Mouse (Mus musculus) intestine, embryonic 16.5 days (tissue): Measurements from ENCODE around the gene RPS10-NUDT3. TPM values are rescaled to one million over a fixed set of nuclear protein-coding genes. Genes with fewer than 3 reads are reported as not detected.
A peak's percentile ranks its signal among the peaks of the same experiment; 100 is the strongest.

Source experiments
- ATAC-seq: fragments of 200-750 bp; cut with Nextera tagmentation; 2 replicates; pipeline ENCODE4 v1.8.0; 2017; ENCODE audit warnings: moderate TSS enrichment, moderate library complexity
- H3K27ac ChIP-seq: fragments of 300-500 bp; sonication (generic); 2 replicates; pipeline ENCODE4 v1.5.1; 2014; ENCODE audit warnings: mild to moderate bottlenecking, low read length
- H3K27me3 ChIP-seq: fragments of 300-500 bp; sonication (generic); replicated peaks from 2 replicates; pipeline ENCODE4 v1.6.1; 2014; ENCODE audit warnings: low read length, control low read depth, mixed read lengths; ENCODE audit not compliant: control insufficient read depth, insufficient read depth
- H3K36me3 ChIP-seq: fragments of 300-500 bp; sonication (generic); 2 replicates; pipeline ENCODE4 v1.6.1; 2014; ENCODE audit warnings: low read length, control low read depth; ENCODE audit not compliant: control insufficient read depth, insufficient read depth
- H3K4me1 ChIP-seq: fragments of 300-500 bp; sonication (generic); 2 replicates; pipeline ENCODE4 v1.6.1; 2014; ENCODE audit warnings: low read length, control low read depth, mixed read lengths; ENCODE audit not compliant: control insufficient read depth, insufficient read depth
- H3K4me2 ChIP-seq: fragments of 300-500 bp; sonication (generic); 2 replicates; pipeline ENCODE4 v1.6.1; 2014; ENCODE audit warnings: low read depth, low read length, control low read depth
- H3K4me3 ChIP-seq: fragments of 300-500 bp; sonication (generic); 2 replicates; pipeline ENCODE4 v1.5.1; 2014; ENCODE audit warnings: mild to moderate bottlenecking, low read length
- H3K9ac ChIP-seq: fragments of 300-500 bp; sonication (generic); 2 replicates; pipeline ENCODE4 v1.6.1; 2014; ENCODE audit warnings: low read depth, low read length
- H3K9me3 ChIP-seq: fragments of 300-500 bp; sonication (generic); 2 replicates; pipeline ENCODE4 v1.6.1; 2016; ENCODE audit warnings: low read length, control low read depth; ENCODE audit not compliant: control insufficient read depth
- WGBS: fragments of 180-500 bp; shearing (Covaris S2); extraction: QIAGEN DNeasy Blood & Tissue Kit; methylation state at CpG from one replicate; pipeline ENCODE4 v1.1.7; 2014; 5-methylcytosine and 5-hydroxymethylcytosine counted together
- polyA plus RNA-seq: library from polyadenylated mRNA; unstranded; fragments of >200 nt; fragmentation: Nextera tagmentation; extraction: Ambion mirVana; gene quantifications from 2 replicates; pipeline ENCODE4 v1.2.1, GENCODE M21; 2015

The RPS10-NUDT3 gene
- polyA plus RNA-seq, 1 experiment from 2014 or later = not detected

DNA sequence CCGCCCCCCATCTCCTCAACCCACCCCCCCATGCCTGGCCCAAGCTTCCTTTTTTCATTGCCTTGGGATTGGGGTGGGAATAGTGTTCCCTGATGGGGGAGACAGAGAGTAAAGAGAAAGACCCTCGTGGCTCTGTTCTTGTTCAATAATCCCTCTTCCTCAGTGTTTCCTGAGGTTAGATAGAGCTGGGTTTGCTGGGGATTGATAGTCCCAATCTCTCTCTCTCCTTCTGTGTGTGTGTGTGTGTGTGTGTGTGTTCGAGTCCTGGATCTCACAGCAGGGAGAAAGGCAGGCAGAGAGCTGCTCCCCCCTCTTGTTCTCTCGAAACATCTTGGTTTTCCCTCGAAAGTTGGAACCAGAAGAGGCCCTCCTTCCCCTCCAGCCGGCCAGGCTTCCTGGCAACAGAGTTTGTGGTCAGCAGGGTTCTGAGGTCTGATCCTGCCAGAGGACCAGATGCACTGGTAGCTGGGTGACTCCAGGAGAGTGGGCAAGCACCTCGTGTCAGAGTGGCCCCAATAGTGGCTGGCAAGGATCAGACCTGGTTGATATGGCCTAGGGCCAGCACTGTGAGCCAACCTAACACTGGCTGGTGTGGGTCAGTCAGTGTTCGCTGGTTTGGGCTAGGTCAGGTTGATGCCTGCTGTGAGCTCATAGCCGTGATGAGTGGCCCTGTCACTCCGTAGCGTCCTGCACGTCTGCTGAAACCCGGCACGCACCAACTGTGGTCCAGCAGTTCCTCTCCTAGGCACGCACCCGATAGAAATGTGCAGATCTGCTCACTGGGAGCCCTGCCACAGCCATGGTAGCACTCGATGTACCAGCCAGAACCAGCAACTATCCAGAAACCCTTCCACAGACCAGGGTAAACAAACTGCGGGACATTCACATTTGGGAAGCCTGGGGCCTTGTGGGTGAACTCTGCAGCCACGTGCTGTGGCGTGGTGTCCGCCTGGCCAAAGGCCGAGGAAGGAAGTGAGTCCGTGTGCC is 82.5 kb downstream of the RPS10-NUDT3 start:
- WGBS = 72% methylated on average over 23 of the region's 23 CpGs
- Histone ChIP-seq H3K36me3 (no peaks in the 10 kb centered on the region), H3K9me3 (no peaks in the 10 kb centered on the region), H3K27ac (no peak overlapping the region), H3K4me1 (peaks cover 13% of the 10 kb centered on the region; the same call in 1 of the 2 replicates), H3K9ac (no peak overlapping the region; the same call in 1 of the 2 replicates), H3K27me3 (no peaks in the 10 kb centered on the region), H3K4me2 (no peak overlapping the region), H3K4me3 (no peak overlapping the region)
- ATAC-seq = no peak

DNA sequence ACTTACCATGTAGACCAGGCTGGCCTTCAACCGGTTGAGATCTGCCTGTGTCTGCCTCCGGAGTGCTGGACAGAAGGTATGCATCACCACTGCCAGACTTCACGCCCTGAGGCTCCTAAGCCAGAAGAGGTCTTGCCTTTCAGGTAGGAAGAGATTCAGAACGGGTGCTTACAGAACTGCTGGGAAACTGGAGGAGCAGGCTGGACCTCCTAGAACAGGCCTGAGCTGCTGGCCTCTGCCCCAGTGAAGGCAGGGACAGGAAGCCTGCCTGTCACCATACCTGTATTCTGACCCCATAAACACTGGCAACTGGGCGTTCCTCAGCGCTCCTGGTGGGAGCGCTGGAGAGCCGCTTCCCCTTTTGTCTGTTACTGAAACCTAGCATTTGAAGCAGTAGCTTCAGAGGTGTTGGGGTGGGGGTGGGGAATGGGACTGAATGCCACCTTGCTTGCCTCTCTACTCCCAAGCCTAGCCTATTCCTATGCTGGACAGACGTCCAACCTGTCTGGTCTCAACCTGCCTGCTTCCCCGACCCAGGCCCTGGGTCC is 83.6 kb downstream of the RPS10-NUDT3 start:
- H3K36me3 ChIP-seq = no peaks in the 10 kb centered on the region
- WGBS = 68% methylated on average over 10 of the region's 10 CpGs
- no peak overlapping the region for H3K4me3 ChIP-seq
- ATAC-seq = no peak
- H3K4me1 ChIP-seq = peaks cover 15% of the 10 kb centered on the region; the same call in 1 of the 2 replicates
- H3K27ac ChIP-seq = no peak overlapping the region
- H3K4me2 ChIP-seq = no peak overlapping the region
- H3K9ac ChIP-seq = no peak overlapping the region
- no peaks in the 10 kb centered on the region for H3K27me3 ChIP-seq
- H3K9me3 ChIP-seq = no peaks in the 10 kb centered on the region

DNA sequence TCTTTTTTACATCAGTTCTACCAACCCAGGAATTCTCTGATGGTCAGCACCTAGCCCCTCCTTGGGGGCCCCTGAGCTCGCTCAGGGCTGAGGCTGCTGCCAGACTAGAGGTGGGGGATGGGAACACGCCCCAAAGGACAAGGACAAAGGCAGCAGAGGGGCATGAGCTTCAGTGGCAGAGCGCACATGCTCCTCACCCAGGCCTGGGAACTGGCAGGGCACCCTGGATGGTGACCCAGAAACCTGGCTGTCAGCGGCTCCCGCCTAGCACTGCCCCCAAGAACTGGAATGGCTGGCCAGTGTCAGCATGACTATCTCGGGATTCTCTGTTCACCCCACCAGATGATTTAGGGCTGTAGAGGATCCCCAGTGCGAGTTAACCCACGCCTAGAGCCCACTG is 85.8 kb downstream of the RPS10-NUDT3 start:
- H3K36me3 ChIP-seq = no peaks in the 10 kb centered on the region
- H3K4me1 ChIP-seq = 0 out of 2 replicates have a peak, but pooled peaks cover 7% of the 10 kb centered on the region
- no peak for ATAC-seq
- peak overlapping the region; percentile 45; the same call in 1 of the 2 replicates for H3K9ac ChIP-seq
- 65% methylated on average over 8 of the region's 8 CpGs for WGBS
- H3K9me3 ChIP-seq = no peaks in the 10 kb centered on the region
- no peak overlapping the region for H3K4me2 ChIP-seq
- no peak overlapping the region for H3K27ac ChIP-seq
- no peak overlapping the region for H3K4me3 ChIP-seq
- H3K27me3 ChIP-seq = no peaks in the 10 kb centered on the region

DNA sequence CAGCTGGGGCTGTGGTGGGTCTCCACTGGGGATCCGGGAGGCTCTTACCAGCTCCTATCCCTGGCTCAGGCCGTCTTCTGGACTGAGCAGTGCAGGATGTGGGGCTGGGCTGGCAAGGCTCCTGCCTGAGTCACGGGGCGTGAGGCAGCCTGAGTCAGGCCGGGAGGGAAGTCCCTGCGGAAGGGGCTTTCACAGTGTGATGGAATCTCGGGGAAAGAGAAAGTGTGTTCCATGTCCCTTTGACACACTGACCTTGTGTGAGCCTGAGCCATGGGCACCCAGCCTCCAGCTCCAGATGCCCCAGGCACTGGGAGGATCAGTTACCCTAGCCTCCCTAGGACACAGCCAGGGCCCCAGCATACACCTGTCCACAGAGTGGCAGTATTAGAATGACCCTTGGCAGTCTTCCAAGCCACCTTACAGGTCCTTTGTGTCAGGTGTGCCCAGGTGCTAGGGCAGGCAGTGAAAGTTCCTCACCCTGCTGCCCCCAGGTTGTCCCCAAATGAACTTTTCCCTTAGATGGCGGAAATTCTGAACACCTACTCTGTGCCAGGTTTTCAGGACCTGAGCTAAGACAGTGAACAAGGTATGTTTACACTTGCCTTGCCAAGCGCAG is 87.7 kb downstream of the RPS10-NUDT3 start:
- Histone ChIP-seq H3K9me3 (no peaks in the 10 kb centered on the region), H3K27me3 (no peaks in the 10 kb centered on the region), H3K4me3 (no peak overlapping the region), H3K27ac (no peak overlapping the region), H3K9ac (no peak overlapping the region), H3K36me3 (no peaks in the 10 kb centered on the region), H3K4me2 (no peak overlapping the region), H3K4me1 (peaks cover 10% of the 10 kb centered on the region; the same call in 1 of the 2 replicates)
- ATAC-seq = peak; percentile 55
- 65% methylated on average over 9 of the region's 9 CpGs for WGBS

DNA sequence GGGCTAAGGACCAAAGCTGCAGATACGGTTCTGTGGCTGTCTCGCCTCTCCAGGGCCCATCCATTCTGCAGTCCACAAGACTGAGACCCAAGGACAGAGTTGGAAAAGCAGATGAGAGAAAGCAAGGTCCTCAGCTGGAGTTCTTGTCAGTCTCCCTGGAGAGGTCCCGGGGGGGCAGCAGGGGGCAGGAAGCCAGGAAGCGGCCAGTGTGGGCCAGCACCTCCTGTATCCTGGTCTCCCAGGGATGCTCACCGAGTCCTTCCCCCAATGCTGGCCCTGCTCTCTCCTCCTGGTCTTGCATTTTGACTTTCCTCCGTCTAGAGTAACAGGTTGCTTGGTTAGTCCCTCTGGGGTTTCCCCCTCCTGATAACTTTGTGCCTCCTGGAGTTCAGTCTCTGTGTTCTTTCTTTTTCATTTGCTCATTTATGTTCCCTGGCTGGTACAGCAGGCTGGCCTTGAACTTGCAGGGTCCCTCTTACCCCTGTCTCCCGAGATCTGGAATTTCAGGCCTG is 88.4 kb downstream of the RPS10-NUDT3 start:
- H3K4me1 ChIP-seq = peaks cover 10% of the 10 kb centered on the region; the same call in 1 of the 2 replicates

DNA sequence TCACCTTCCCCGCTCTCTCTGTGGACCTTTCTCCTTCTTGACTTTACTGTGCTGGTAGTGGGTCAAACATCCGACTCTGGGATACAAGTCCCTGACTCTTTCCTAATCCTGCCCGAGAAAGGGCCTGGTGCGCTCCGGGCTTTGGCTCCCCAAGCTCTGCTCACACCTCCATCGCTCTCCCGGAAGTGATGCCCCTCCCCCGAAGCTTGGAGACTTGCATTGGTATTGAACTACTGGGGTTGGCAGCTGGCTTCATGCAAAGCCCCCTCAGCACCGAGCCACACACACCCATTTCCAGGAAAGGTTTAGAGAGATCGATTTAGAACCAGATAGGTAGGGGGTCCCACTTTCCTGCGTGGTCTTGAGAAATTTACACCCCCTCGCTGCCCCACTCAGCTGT is 89.0 kb downstream of the RPS10-NUDT3 start:
- Histone ChIP-seq H3K9ac (no peak overlapping the region), H3K36me3 (no peaks in the 10 kb centered on the region), H3K4me3 (no peak overlapping the region), H3K27ac (no peak overlapping the region), H3K4me2 (no peak overlapping the region), H3K9me3 (no peaks in the 10 kb centered on the region), H3K27me3 (no peaks in the 10 kb centered on the region), H3K4me1 (peaks cover 10% of the 10 kb centered on the region; the same call in 1 of the 2 replicates)
- ATAC-seq = no peak
- 55% methylated on average over 12 of the region's 12 CpGs for WGBS

More for the DNA sequence above, 88.4 kb downstream of the RPS10-NUDT3 start:
- Histone ChIP-seq H3K9me3 (no peaks in the 10 kb centered on the region), H3K4me3 (no peak overlapping the region), H3K27ac (no peak overlapping the region), H3K4me2 (no peak overlapping the region), H3K36me3 (no peaks in the 10 kb centered on the region), H3K9ac (no peak overlapping the region), H3K27me3 (no peaks in the 10 kb centered on the region)
- 72% methylated on average over 7 of the region's 7 CpGs for WGBS
- ATAC-seq = no peak

DNA sequence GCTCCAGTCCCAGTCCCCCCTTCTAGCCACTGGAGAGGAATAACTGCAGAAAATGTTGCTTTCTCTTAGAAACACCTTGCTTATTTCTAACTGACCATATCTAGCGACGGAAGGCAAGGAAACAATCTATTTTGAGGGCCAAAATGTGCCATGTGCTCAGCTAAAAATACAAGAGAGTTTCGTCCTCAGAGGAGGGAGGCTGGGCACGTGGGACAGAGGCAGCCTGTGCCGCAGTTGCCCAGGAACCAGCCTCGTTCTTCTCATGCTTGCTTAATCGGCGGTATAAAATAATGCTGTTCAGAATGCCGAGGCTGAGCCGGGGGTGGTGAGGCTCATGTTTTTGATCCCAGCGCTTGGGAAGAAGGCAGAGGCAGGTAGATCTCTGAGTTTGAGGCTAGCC is 90.5 kb downstream of the RPS10-NUDT3 start:
- ATAC-seq = no peak
- H3K4me3 ChIP-seq = no peak overlapping the region
- WGBS = 90% methylated on average over 11 of the region's 11 CpGs
- H3K9ac ChIP-seq = no peak overlapping the region
- peaks cover 10% of the 10 kb centered on the region; the same call in 1 of the 2 replicates for H3K4me1 ChIP-seq
- no peaks in the 10 kb centered on the region for H3K9me3 ChIP-seq
- no peak overlapping the region for H3K4me2 ChIP-seq
- H3K36me3 ChIP-seq = no peaks in the 10 kb centered on the region
- no peaks in the 10 kb centered on the region for H3K27me3 ChIP-seq
- H3K27ac ChIP-seq = no peak overlapping the region

DNA sequence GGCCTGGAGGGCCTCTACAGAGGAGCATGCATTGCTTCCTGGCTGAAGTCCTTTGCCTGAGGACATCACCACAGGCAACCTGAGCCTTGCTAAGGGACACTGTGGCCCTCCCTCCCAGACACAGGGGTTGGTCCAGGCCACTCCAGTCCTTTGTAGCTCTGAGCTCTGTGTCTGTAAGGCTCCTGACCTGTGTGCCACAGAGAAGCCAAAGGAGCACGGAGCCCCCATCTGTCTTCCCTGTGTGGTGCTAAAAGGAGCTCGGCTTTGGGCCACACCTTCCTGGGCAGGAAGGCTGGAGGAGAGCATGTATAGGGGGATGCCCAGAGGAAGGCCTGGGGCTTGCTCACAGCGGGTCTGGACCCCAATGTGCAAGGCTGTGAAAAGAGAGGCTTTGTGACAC is 93.0 kb downstream of the RPS10-NUDT3 start:
- H3K4me1 ChIP-seq = peaks cover 3% of the 10 kb centered on the region; the same call in 1 of the 2 replicates
- H3K4me2 ChIP-seq = no peak overlapping the region
- H3K27me3 ChIP-seq = no peaks in the 10 kb centered on the region
- no peak overlapping the region for H3K4me3 ChIP-seq
- H3K9me3 ChIP-seq = no peaks in the 10 kb centered on the region
- no peak overlapping the region for H3K9ac ChIP-seq
- no peak overlapping the region for H3K27ac ChIP-seq
- WGBS = 78% methylated on average over 3 of the region's 3 CpGs
- no peak for ATAC-seq
- H3K36me3 ChIP-seq = no peaks in the 10 kb centered on the region

DNA sequence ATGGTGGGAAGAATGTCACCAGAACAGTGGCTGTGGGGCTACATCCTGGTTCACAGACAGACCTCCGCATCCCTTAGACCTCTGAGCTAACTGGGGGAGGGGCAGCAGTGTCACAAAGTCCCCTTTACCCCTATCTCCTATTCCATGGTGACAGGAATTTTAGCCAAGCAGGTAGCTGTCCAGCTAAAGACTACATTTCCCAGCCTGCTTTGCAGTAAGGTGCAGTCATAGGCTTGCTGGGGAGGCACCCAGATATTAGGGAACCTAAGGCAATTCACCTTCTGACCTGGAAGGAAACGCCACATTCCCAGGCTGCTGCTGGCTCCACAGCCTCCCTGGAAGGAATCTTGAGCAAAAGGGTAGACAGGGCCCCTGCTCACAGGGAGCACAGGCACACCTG is 93.8 kb downstream of the RPS10-NUDT3 start:
- no peak overlapping the region for H3K4me3 ChIP-seq
- H3K36me3 ChIP-seq = no peaks in the 10 kb centered on the region
- ATAC-seq = no peak
- H3K4me1 ChIP-seq = peaks cover 3% of the 10 kb centered on the region; the same call in 1 of the 2 replicates
- no peak overlapping the region for H3K9ac ChIP-seq
- H3K9me3 ChIP-seq = no peaks in the 10 kb centered on the region
- no peak overlapping the region for H3K27ac ChIP-seq
- H3K27me3 ChIP-seq = no peaks in the 10 kb centered on the region
- WGBS = 70% methylated on average over 2 of the region's 2 CpGs
- H3K4me2 ChIP-seq = no peak overlapping the region
